Mouse (Mus musculus): ENCODE results near the gene Dpm1. TPM values are rescaled to one million over a fixed set of nuclear protein-coding genes. Genes with fewer than 3 reads are reported as not detected.
A peak's percentile ranks its signal among the peaks of the same experiment; 100 is the strongest.

The Dpm1 gene
- polyA plus RNA-seq (2016; fragmentation: Nextera tagmentation; extraction: Ambion mirVana): 86.0 and 88.9 TPM in 2 replicates

- DNase-seq (ENCODE audit: low spot score): peak; percentile 91
- Histone ChIP-seq H3K4me3 (peak within 1 kb of the TSS; percentile 90), H3K36me3 (peaks cover 50% of the 10 kb centered on the region), H3K4me1 (peaks cover 33% of the 10 kb centered on the region), H3K27me3 (ENCODE audit: low read depth, poor library complexity, severe bottlenecking) (no peaks in the 10 kb centered on the region), H3K9me3 (replicated peaks) (no peaks in the 10 kb centered on the region), H3K27ac (replicated peaks) (peak within 1 kb of the TSS; percentile 96)
- WGBS: under 1% methylated on average over 73 of the region's 73 CpGs
Observed at GRCm38 (mm10) chr2:168230026-168230728, at the start of gene Dpm1, which contains the start of the genes Gm20716 and Mocs3. TSS of gene Dpm1 (minus strand) at chr2:168230591. TSS of gene Gm20716 (minus strand) at chr2:168230364. TSS of gene Mocs3 (plus strand) at chr2:168230622.

- no peak overlapping the region for H3K4me3 ChIP-seq
- no peaks in the 10 kb centered on the region for H3K36me3 ChIP-seq
- H3K27me3 ChIP-seq (ENCODE audit: low read depth, poor library complexity, severe bottlenecking): peaks cover 56% of the 10 kb centered on the region
- 14% methylated on average over 11 of the region's 11 CpGs for WGBS
- no peaks in the 10 kb centered on the region for H3K9me3 ChIP-seq (replicated peaks)
- peak; percentile 77 for DNase-seq (ENCODE audit: low spot score)
- H3K4me1 ChIP-seq: peaks cover 36% of the 10 kb centered on the region
- H3K27ac ChIP-seq (replicated peaks): no peak overlapping the region
Observed at GRCm38 (mm10) chr2:168274374-168274935, 44.1 kb upstream of the Dpm1 start.

- WGBS: 46% methylated on average over 9 of the region's 9 CpGs
- H3K4me1 ChIP-seq: peaks cover 31% of the 10 kb centered on the region
- no peaks in the 10 kb centered on the region for H3K9me3 ChIP-seq (replicated peaks)
- peaks cover 7% of the 10 kb centered on the region for H3K36me3 ChIP-seq
- no peak overlapping the region for H3K4me3 ChIP-seq
- H3K27ac ChIP-seq (replicated peaks): no peak overlapping the region; the same call in 1 of the 2 replicates
- peaks cover 45% of the 10 kb centered on the region for H3K27me3 ChIP-seq (ENCODE audit: low read depth, poor library complexity, severe bottlenecking)
- DNase-seq (ENCODE audit: low spot score): no peak
Observed at GRCm38 (mm10) chr2:168273387-168273786, 43.0 kb upstream of the Dpm1 start.

GRCm38 (mm10) chr2:168268033-168268432 is 37.6 kb upstream of the Dpm1 start:
- Histone ChIP-seq H3K4me3 (peak overlapping the region; percentile 20), H3K27me3 (ENCODE audit: low read depth, poor library complexity, severe bottlenecking) (peaks cover 3% of the 10 kb centered on the region), H3K36me3 (peaks cover 13% of the 10 kb centered on the region), H3K4me1 (peaks cover under 1% of the 10 kb centered on the region; the same call in 1 of the 2 replicates), H3K9me3 (replicated peaks) (no peaks in the 10 kb centered on the region), H3K27ac (replicated peaks) (no peak overlapping the region; the same call in 1 of the 2 replicates)
- 45% methylated on average over 7 of the region's 7 CpGs for WGBS
- peak; percentile 65 for DNase-seq (ENCODE audit: low spot score)

GRCm38 (mm10) chr2:168260900-168261299 is 30.5 kb upstream of the Dpm1 start:
- Histone ChIP-seq H3K4me1 (no peaks in the 10 kb centered on the region), H3K4me3 (no peak overlapping the region), H3K9me3 (replicated peaks) (no peaks in the 10 kb centered on the region), H3K27me3 (ENCODE audit: low read depth, poor library complexity, severe bottlenecking) (peaks cover 19% of the 10 kb centered on the region), H3K36me3 (peaks cover 19% of the 10 kb centered on the region; the same call in 1 of the 2 replicates), H3K27ac (replicated peaks) (no peak overlapping the region)
- no peak for DNase-seq (ENCODE audit: low spot score)
- 91% methylated on average over 10 of the region's 10 CpGs for WGBS

- Histone ChIP-seq H3K27me3 (ENCODE audit: low read depth, poor library complexity, severe bottlenecking) (peaks cover 19% of the 10 kb centered on the region), H3K4me3 (no peak overlapping the region), H3K36me3 (peaks cover 19% of the 10 kb centered on the region; the same call in 1 of the 2 replicates), H3K27ac (replicated peaks) (no peak overlapping the region), H3K9me3 (replicated peaks) (no peaks in the 10 kb centered on the region), H3K4me1 (no peaks in the 10 kb centered on the region)
- 93% methylated on average over 3 of the region's 3 CpGs for WGBS
- no peak for DNase-seq (ENCODE audit: low spot score)
Observed at GRCm38 (mm10) chr2:168260124-168260523, 29.7 kb upstream of the Dpm1 start.

- Histone ChIP-seq H3K27ac (replicated peaks) (no peak overlapping the region), H3K27me3 (ENCODE audit: low read depth, poor library complexity, severe bottlenecking) (peaks cover 19% of the 10 kb centered on the region), H3K9me3 (replicated peaks) (no peaks in the 10 kb centered on the region), H3K4me1 (no peaks in the 10 kb centered on the region), H3K4me3 (no peak overlapping the region), H3K36me3 (peaks cover 19% of the 10 kb centered on the region; the same call in 1 of the 2 replicates)
- DNase-seq (ENCODE audit: low spot score): no peak
- 91% methylated on average over 8 of the region's 8 CpGs for WGBS
Observed at GRCm38 (mm10) chr2:168259046-168259445, 28.7 kb upstream of the Dpm1 start.

- 84% methylated on average over 4 of the region's 4 CpGs for WGBS
Observed at GRCm38 (mm10) chr2:168257188-168257587, 26.8 kb upstream of the Dpm1 start.

GRCm38 (mm10) chr2:168256506-168256905 is 26.1 kb upstream of the Dpm1 start:
- peaks cover 11% of the 10 kb centered on the region for H3K27me3 ChIP-seq (ENCODE audit: low read depth, poor library complexity, severe bottlenecking)
- DNase-seq (ENCODE audit: low spot score): no peak
- H3K4me3 ChIP-seq: no peak overlapping the region
- peaks cover 8% of the 10 kb centered on the region for H3K4me1 ChIP-seq
- no peak overlapping the region for H3K27ac ChIP-seq (replicated peaks)
- H3K9me3 ChIP-seq (replicated peaks): no peaks in the 10 kb centered on the region
- 89% methylated on average over 3 of the region's 3 CpGs for WGBS
- H3K36me3 ChIP-seq: peaks cover 7% of the 10 kb centered on the region; the same call in 1 of the 2 replicates

More at GRCm38 (mm10) chr2:168257188-168257587, 26.8 kb upstream of the Dpm1 start:
- Histone ChIP-seq H3K36me3 (peaks cover 11% of the 10 kb centered on the region; the same call in 1 of the 2 replicates), H3K4me3 (no peak overlapping the region), H3K27me3 (ENCODE audit: low read depth, poor library complexity, severe bottlenecking) (peaks cover 11% of the 10 kb centered on the region; the same call in 1 of the 2 replicates), H3K27ac (replicated peaks) (no peak overlapping the region), H3K9me3 (replicated peaks) (no peaks in the 10 kb centered on the region), H3K4me1 (peaks cover 8% of the 10 kb centered on the region)
- DNase-seq (ENCODE audit: low spot score): no peak

- H3K4me1 ChIP-seq: peaks cover 8% of the 10 kb centered on the region
- WGBS: 65% methylated on average over 7 of the region's 7 CpGs
- H3K27me3 ChIP-seq (ENCODE audit: low read depth, poor library complexity, severe bottlenecking): peaks cover 8% of the 10 kb centered on the region
- no peak overlapping the region for H3K27ac ChIP-seq (replicated peaks)
- DNase-seq (ENCODE audit: low spot score): no peak
- no peaks in the 10 kb centered on the region for H3K36me3 ChIP-seq
- no peak overlapping the region for H3K4me3 ChIP-seq
- H3K9me3 ChIP-seq (replicated peaks): no peaks in the 10 kb centered on the region
Observed at GRCm38 (mm10) chr2:168253822-168254221, 23.4 kb upstream of the Dpm1 start.

- H3K27ac ChIP-seq (replicated peaks): peak overlapping the region; percentile 52; the same call in 1 of the 2 replicates
- peak overlapping the region; percentile 40 for H3K4me3 ChIP-seq
- H3K4me1 ChIP-seq: peaks cover 8% of the 10 kb centered on the region
- H3K27me3 ChIP-seq (ENCODE audit: low read depth, poor library complexity, severe bottlenecking): peaks cover 8% of the 10 kb centered on the region
- WGBS: 11% methylated on average over 16 of the region's 16 CpGs
- no peaks in the 10 kb centered on the region for H3K9me3 ChIP-seq (replicated peaks)
- DNase-seq (ENCODE audit: low spot score): peak; percentile 60
- H3K36me3 ChIP-seq: no peaks in the 10 kb centered on the region
Observed at GRCm38 (mm10) chr2:168252639-168253292, 22.4 kb upstream of the Dpm1 start.

- Histone ChIP-seq H3K27ac (replicated peaks) (no peak overlapping the region), H3K36me3 (no peaks in the 10 kb centered on the region), H3K27me3 (ENCODE audit: low read depth, poor library complexity, severe bottlenecking) (peaks cover 8% of the 10 kb centered on the region), H3K4me1 (peaks cover 8% of the 10 kb centered on the region), H3K4me3 (no peak overlapping the region), H3K9me3 (replicated peaks) (no peaks in the 10 kb centered on the region)
- peak; percentile 78 for DNase-seq (ENCODE audit: low spot score)
- WGBS: 16% methylated on average over 8 of the region's 8 CpGs
Observed at GRCm38 (mm10) chr2:168250270-168250669, 19.9 kb upstream of the Dpm1 start.
